ENCODE assay signal across 25 mouse cellular contexts in the genomic region with DNA sequence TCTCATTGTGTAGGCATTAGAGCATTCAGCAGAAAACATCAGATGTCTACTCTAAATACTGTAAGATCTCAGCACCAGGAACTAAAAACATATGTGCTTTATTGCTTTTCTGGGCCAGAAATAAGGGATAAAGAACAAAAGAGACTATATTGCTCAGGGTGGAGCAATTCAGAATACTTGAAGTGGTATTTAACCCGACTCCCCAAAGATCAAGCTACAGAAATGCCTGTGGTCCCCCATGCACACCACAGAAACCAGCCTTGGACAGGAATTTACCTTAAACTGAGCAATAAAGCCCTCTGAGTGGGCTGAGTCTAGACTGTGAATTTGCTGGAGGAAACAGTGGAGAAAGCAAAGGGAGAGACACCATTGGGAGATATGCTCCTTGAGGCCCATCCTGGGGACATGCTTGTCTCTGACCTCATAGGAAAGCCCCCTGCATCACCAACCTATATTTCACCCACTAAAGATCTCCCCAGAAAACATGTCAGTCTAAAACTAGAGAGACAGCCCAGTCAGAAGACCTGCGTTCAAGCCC.
DNase-seq lines count a peak whose midpoint lies in the region; ATAC-seq lines count a peak whose summit lies in the region.
"Had no signal": no experiment of that assay in that cellular context is flagged by ENCODE, and none has a peak within 500 bp of the region (broad histone marks: within the 10 kb centered on the region; RNA-seq: fewer than 3 reads in every experiment).

No protein-coding gene starts in this region.

- H3K27me3 ChIP-seq in midbrain, embryonic 16.5 days (ENCODE audit: control insufficient read depth, insufficient read depth, low read depth, low read length), result no peaks in the 10 kb centered on the region
- H3K27me3 ChIP-seq: forebrain, embryonic 13.5 days; heart, embryonic 13.5 days had no signal

- WGBS in midbrain, embryonic 16.5 days, result 93% methylated on average over 2 of the region's 2 CpGs

- no peaks in the 10 kb centered on the region for H3K4me1 ChIP-seq in midbrain, embryonic 16.5 days (ENCODE audit: control insufficient read depth, insufficient read depth, low read length)
- H3K4me1 ChIP-seq: forebrain, embryonic 10.5 days; forebrain, embryonic 13.5 days; heart, embryonic 10.5 days; heart, embryonic 13.5 days had no signal

- no peaks in the 10 kb centered on the region for H3K9me3 ChIP-seq in midbrain, embryonic 16.5 days (replicated peaks; ENCODE audit: control insufficient read depth, low read length, poor library complexity, severe bottlenecking)
- H3K9me3 ChIP-seq: forebrain, embryonic 10.5 days; forebrain, embryonic 13.5 days; heart, embryonic 10.5 days; heart, embryonic 13.5 days had no signal

- H3K27ac ChIP-seq in midbrain, embryonic 16.5 days (ENCODE audit: low read length), result no peak overlapping the region
- H3K27ac ChIP-seq: forebrain, embryonic 10.5 days; forebrain, embryonic 13.5 days; heart, adult 2 months; heart, embryonic 10.5 days; heart, embryonic 13.5 days; hindbrain, embryonic 14.5 days; hindbrain, postnatal 0 days had no signal

- no peak overlapping the region for H3K4me3 ChIP-seq in midbrain, embryonic 16.5 days (ENCODE audit: low read depth, low read length)
- H3K4me3 ChIP-seq: forebrain, embryonic 10.5 days; forebrain, embryonic 13.5 days; heart, adult 2 months; heart, embryonic 10.5 days; heart, embryonic 13.5 days had no signal

- peak; percentile 7 for ATAC-seq in CD4-positive, CD25-positive, alpha-beta regulatory T cell, adult 4 months
- no peak for ATAC-seq in midbrain, embryonic 16.5 days
- ATAC-seq: forebrain, embryonic 13.5 days; forebrain, embryonic 16.5 days; hindbrain, postnatal 0 days had no signal

- DNase-seq in thymus, postnatal 0 days (ENCODE audit: low spot score), result peak; percentile 15
- DNase-seq in thymus, postnatal 25 days, result no peak
- DNase-seq in induced T-regulatory cell, adult 2 months (ENCODE audit: low read depth), result peak; percentile 76
- no peak for DNase-seq in liver
- DNase-seq in adrenal gland, adult 2 months, result no peak
- DNase-seq: adrenal gland, postnatal 14 days; cerebellum, adult 11-12 months; cerebellum, adult 8-10 months; cerebellum, postnatal 10 days; cerebellum, postnatal 36 days; embryo, embryonic 11 days; gastrocnemius, postnatal 10 days; gastrocnemius, postnatal 36 days; heart, adult 2 months; heart, postnatal 14 days; heart, postnatal 4 days had no signal

- no peak overlapping the region for H3K4me2 ChIP-seq in midbrain, embryonic 16.5 days (ENCODE audit: low read length)
- H3K4me2 ChIP-seq: forebrain, embryonic 13.5 days; heart, embryonic 13.5 days; hindbrain, embryonic 14.5 days had no signal

- H3K9ac ChIP-seq in midbrain, embryonic 16.5 days (ENCODE audit: low read depth, low read length), result no peak overlapping the region
- H3K9ac ChIP-seq: forebrain, embryonic 13.5 days; heart, embryonic 13.5 days; hindbrain, embryonic 14.5 days had no signal

- H3K36me3 ChIP-seq in midbrain, embryonic 16.5 days (ENCODE audit: control insufficient read depth, insufficient read depth, low read length), result no peaks in the 10 kb centered on the region
- H3K36me3 ChIP-seq: forebrain, embryonic 10.5 days; heart, embryonic 10.5 days; heart, embryonic 13.5 days had no signal

Comparison
In these comparisons a context has a peak if more than half of its experiments do, and no peak if none do; other contexts are left out.
1. DNase-seq: peak in thymus, postnatal 0 days (single experiment) and induced T-regulatory cell, adult 2 months (single experiment); none in thymus, postnatal 25 days (single experiment), liver (single experiment) and adrenal gland, adult 2 months (single experiment).